In the genomic region with DNA sequence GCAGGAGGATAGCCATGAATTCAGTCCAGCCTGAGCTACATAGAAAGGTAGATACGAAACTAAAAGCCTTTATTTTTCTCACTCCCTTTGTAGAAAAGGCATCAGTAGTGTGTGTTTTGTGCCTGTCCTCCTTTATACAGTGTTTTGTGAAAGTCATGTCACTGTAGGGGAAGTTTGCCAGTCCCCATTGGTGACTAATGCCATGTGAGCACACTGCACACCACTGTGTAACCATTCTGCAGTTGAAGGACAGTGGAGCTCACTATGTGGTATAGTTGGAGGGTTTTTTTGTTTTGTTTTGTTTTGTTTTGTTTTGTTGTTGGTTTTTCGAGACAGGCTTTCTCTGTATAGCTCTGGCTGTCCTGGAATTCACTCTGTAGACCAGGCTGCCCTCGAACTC, we compare ENCODE assay signal across 16 mouse cellular contexts. TPM values are rescaled to one million over a fixed set of nuclear protein-coding genes. Genes with fewer than 3 reads are reported as not detected.
A peak's percentile ranks its signal among the peaks of the same experiment; 100 is the strongest.
DNase-seq lines count a peak whose midpoint lies in the region.
"Had no signal": no experiment of that assay in that cellular context is flagged by ENCODE, and none has a peak within 500 bp of the region (broad histone marks: within the 10 kb centered on the region; RNA-seq: fewer than 3 reads in every experiment).

No protein-coding gene starts in this region.

- DNase-seq in adrenal gland, adult 2 months = peak; percentile 52
- no peak for DNase-seq in adrenal gland, postnatal 4 days (ENCODE audit: low spot score in 2 of 2)
- peak; percentile 45 to 53 for DNase-seq in adrenal gland, postnatal 36 days
- DNase-seq in adrenal gland, adult 18-20 months (ENCODE audit: low spot score in 2 of 2) = no peak
- DNase-seq: adrenal gland, adult 8-10 months; adrenal gland, postnatal 10 days; adrenal gland, postnatal 14 days; adrenal gland, postnatal 25 days; B cell, adult 2 months; cerebellum, adult 11 months; cerebellum, adult 11-12 months; cerebellum, adult 18-20 months; cerebellum, adult 2 months; cerebellum, adult 8-10 months; cerebellum, adult 9-10 months; cerebellum, adult 9-11 months had no signal

RNA-seq across cellular contexts. Expression of a gene that starts 16.2 kb away (rescaled TPM):
- total RNA-seq in adrenal gland, adult 2 months (2021) = 100 to 1,000 TPM in 1 of 2 experiments, 10 to 100 TPM in 1; 35.0 to 100 TPM
- 35.0 and 69.3 TPM in 2 replicates for polyA plus RNA-seq in adrenal gland, adult 2 months (2012; rRNA removed)
- total RNA-seq in adrenal gland, postnatal 4 days (2021) = 10 to 100 TPM; 84.6 to 86.1 TPM
- total RNA-seq in adrenal gland, postnatal 36 days (2021) = 100 to 1,000 TPM in 1 of 2 experiments, 10 to 100 TPM in 1; 61.4 to 101 TPM
- 10 to 100 TPM; 45.0 to 46.9 TPM for total RNA-seq in adrenal gland, adult 18-20 months (2021)

RNA-seq across cellular contexts. Expression of a gene that starts 40.2 kb away (rescaled TPM):
- 100 to 1,000 TPM in 1 of 2 experiments, 10 to 100 TPM in 1; 96.0 to 102 TPM for total RNA-seq in adrenal gland, adult 2 months (2021)
- 69.9 and 76.1 TPM in 2 replicates for polyA plus RNA-seq in adrenal gland, adult 2 months (2012; rRNA removed)
- total RNA-seq in adrenal gland, postnatal 4 days (2021) = 10 to 100 TPM; 66.2 to 67.2 TPM
- 100 to 1,000 TPM; 103 to 125 TPM for total RNA-seq in adrenal gland, postnatal 36 days (2021)
- 100 to 1,000 TPM; 103 to 121 TPM for total RNA-seq in adrenal gland, adult 18-20 months (2021)

RNA-seq across cellular contexts. Expression of a gene that starts 53.3 kb away (rescaled TPM):
- total RNA-seq in adrenal gland, adult 2 months (2021) = 10 to 100 TPM; 59.6 to 59.8 TPM
- polyA plus RNA-seq in adrenal gland, adult 2 months (2012; rRNA removed) = 27.7 and 37.1 TPM in 2 replicates
- total RNA-seq in adrenal gland, postnatal 4 days (2021) = 10 to 100 TPM; 62.7 to 71.2 TPM
- 10 to 100 TPM; 57.8 to 59.2 TPM for total RNA-seq in adrenal gland, postnatal 36 days (2021)
- 10 to 100 TPM; 54.3 to 55.6 TPM for total RNA-seq in adrenal gland, adult 18-20 months (2021)

RNA-seq across cellular contexts. Expression of a gene that starts 53.7 kb away (rescaled TPM):
- 1,000 to 10,000 TPM; 1,000 to 1,044 TPM for total RNA-seq in adrenal gland, adult 2 months (2021)
- 391 and 396 TPM in 2 replicates for polyA plus RNA-seq in adrenal gland, adult 2 months (2012; rRNA removed)
- total RNA-seq in adrenal gland, postnatal 4 days (2021) = 100 to 1,000 TPM; 498 to 540 TPM
- total RNA-seq in adrenal gland, postnatal 36 days (2021) = 100 to 1,000 TPM; 823 to 866 TPM
- 1,000 to 10,000 TPM in 1 of 2 experiments, 100 to 1,000 TPM in 1; 791 to 1,455 TPM for total RNA-seq in adrenal gland, adult 18-20 months (2021)

Comparison
In these comparisons a context has a peak if more than half of its experiments do, and no peak if none do; other contexts are left out.
1. DNase-seq: peak in adrenal gland, adult 2 months (single experiment) and adrenal gland, postnatal 36 days (2 of 2); none in adrenal gland, postnatal 4 days (0 of 2) and adrenal gland, adult 18-20 months (0 of 2).